Mouse (Mus musculus) cerebellum, adult 2 months (tissue): Measurements from ENCODE around the gene Vwa1.

ENCODE experiments used
- CTCF ChIP-seq: fragments of 200-500 bp; IDR thresholded peaks from 2 replicates; pipeline ENCODE4 v1.5.1; 2011; ENCODE audit warnings: low read depth, mild to moderate bottlenecking, control low read depth, low read length, moderate library complexity, borderline replicate concordance; ENCODE audit not compliant: insufficient read depth
- POLR2A ChIP-seq: fragments of 200-500 bp; IDR thresholded peaks from 2 replicates; pipeline ENCODE4 v1.6.1; 2011; ENCODE audit warnings: low read length, control low read depth, borderline replicate concordance; ENCODE audit not compliant: insufficient read depth

GRCm38 (mm10) chr4:155762357-155762756 is 12.1 kb downstream of the Vwa1 start:
- no peak for TF ChIP-seq CTCF
- no peak for TF ChIP-seq POLR2A
